Mouse (Mus musculus): ENCODE results near the gene Srgn.
"Not testable (repeated sequence)": the region's sequence is repeated elsewhere in the genome, so short reads cannot be mapped to it uniquely, and the experiment has no call there.

Srgn gene

GRCm38 (mm10) chr10:62481108-62481852 lies 46.0 kb downstream of the Srgn start:
- DNase-seq (ENCODE audit: low spot score) = no peak

- DNase-seq (ENCODE audit: low spot score) = no peak
Observed at GRCm38 (mm10) chr10:62476980-62477379, 50.3 kb downstream of the Srgn start.

DNA sequence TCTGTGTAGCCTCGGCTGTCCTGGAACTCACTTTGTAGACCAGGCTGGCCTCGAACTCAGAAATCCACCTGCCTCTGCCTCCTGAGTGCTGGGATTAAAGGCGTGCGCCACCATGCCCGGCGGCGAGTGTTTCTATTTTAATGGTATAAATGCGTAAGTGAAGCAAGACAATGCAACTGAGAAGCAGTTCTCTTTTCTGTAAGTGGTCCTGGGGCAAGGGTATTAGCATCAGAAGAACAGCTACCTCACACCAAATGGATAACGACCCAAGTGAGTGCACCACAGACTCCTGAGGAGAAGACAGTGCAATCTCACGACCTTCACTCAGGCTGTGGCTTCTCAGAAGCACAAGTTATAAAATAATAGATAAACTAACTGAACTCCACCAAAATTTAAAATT lies 52.3 kb downstream of the Srgn start:
- DNase-seq (ENCODE audit: low spot score) = no peak

DNA sequence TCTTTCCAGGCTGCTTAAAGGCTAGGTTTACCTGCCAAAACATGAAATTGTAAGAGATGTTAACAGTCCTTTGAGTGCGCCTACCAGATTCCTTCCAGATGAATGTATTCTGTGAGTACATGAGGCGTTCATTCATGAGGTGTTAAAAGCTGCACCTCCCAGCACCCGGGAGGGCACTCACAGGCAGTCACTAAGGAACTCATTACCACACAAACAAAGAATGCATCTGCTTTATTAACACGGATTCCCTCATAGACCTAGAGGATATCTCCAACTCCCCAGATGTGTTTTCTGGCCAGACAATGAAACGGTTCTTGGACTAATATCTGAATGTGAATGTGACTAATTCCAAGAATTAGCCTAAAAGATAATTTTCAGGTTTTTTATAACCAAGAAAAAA lies 56.1 kb downstream of the Srgn start:
- DNase-seq (ENCODE audit: low spot score) = no peak

DNA sequence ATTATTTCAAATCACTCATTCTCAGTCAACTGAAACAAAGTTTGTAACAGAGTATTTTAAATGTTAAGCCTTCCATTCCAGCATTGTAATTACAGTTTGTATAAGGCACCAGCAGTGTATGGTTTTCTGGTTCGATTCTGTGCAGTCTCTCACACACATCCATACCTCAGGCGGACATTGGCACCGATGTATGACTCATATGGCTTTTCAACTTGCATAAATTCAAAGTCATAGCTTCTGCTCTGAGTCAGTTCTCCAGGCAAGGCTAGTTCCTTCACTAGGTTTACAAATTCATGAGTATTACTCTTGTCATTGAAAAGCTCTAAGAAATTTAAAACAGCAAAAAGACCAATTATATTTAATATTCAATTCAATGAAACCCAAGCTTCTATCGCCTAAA lies 57.5 kb downstream of the Srgn start:
- no peak for DNase-seq (ENCODE audit: low spot score)

DNA sequence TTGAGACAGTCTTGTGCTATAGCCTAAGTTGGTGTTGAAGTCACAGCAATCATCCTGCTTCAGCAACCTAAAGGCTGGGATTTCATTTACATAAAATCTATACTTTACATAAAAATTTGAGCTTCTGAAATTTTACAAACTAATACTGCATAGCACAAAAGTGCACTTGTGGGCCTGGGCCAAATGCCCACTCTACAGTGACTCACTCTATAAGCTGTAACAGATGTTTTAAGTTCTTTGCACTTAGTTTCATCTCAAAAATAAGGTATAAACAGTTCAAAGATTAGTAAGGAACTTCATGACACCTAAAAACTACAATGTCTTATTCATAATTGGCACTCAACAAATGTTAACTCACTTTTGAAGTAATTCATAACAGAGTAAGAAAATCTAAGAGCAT lies 65.9 kb downstream of the Srgn start:
- DNase-seq (ENCODE audit: low spot score) = no peak

DNA sequence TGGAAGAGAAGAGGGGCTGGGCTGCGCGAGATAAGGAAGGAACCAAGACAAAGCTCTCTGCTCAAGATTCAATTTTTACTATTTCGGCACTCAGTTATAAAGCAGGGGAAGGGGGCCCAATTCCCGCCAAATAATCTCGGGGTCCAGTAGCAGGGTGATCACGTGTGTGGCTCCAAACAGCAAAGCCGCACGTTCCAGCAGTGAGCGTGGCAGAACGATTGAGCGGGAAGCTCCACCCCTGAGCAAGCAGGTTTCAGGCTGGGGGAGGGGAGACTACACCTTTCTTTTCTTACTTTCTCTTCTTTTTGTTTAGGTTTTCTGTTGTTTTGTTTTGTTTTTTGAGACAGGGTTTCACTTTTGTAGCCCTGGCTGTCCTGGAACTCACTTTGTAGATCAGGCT lies 75.2 kb downstream of the Srgn start:
- not testable (repeated sequence) for DNase-seq (ENCODE audit: low spot score)

- no peak for DNase-seq (ENCODE audit: low spot score)
Observed at GRCm38 (mm10) chr10:62450280-62450640, 77.0 kb downstream of the Srgn start.

DNA sequence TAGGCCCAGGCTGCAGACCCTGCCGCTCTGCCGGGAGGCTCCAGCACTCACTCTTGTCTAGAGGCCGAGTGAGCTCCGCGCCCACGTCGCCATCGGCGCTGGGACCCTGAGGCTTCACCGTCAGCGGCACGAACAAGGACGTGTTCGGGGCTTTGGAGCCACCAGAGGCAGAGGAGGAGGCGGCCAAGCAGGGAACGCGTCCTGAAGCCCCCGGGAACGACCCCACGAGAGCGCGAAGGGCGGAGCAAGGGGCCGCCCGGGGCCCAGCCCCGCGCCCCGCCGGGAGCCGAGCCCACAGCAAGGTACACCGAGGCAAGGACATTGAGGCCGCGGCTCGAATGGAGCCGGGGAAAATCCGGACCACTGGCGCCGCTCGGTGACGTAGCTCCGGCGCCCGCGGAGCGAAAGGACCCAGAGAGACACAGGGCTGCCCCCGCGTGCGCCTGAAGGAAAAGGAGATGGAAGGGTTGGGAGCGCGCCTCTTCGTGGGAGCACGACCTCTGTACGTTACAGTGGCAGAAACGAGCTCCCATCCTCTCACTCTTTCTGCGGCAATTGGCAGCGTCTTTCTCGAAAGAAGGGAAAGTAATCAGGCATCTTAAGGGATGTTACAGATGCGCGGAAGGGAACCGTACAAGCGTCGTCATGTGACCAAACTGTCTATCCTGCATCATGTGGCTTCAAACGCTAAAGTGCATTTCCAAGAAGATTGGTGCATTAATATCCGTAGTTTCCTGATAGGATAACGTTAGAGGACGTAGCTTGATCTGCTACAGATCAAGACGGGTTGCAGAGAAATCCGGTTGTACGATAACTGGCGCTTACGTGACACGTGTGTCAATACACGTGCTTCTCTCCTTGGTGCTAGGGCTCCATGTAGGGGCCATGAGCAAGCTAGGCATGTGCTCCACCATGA lies 77.6 kb downstream of the Srgn start, which contains the start of the genes 4930507D05Rik and Supv3l1:
TSS of gene 4930507D05Rik (plus strand) at position 126 of the 916 bp plus-strand sequence.
TSS of gene Supv3l1 (minus strand) at position 375 of the 916 bp plus-strand sequence.
- peak; percentile 95 for DNase-seq (ENCODE audit: low spot score)
